Comparison of ENCODE assay signal across 8 mouse cellular contexts in genomic region chr1:23921711-23922529, GRCm38 (mm10). TPM values are rescaled to one million over a fixed set of nuclear protein-coding genes. Genes with fewer than 3 reads are reported as not detected.
DNase-seq lines count a peak whose midpoint lies in the region; ATAC-seq and TF ChIP-seq lines count a peak whose summit lies in the region.

Gene Smap1 (minus strand): TSS chr1:23922317.

- under 1% methylated on average over 71 of the region's 113 CpGs for WGBS in forebrain, embryonic 16.5 days
- WGBS in neural tube, embryonic 14.5 days: under 1% methylated on average over 80 of the region's 113 CpGs

- intact Hi-C loops in heart, postnatal 25 days (cut with DNase I): loop anchor here (2.0 to 5.0 kb wide), 3 partner anchors 15 to 175 kb away; partner anchors contain the start of gene Sdhaf4

- H3K36me3 ChIP-seq in forebrain, embryonic 16.5 days (ENCODE audit: control insufficient read depth, insufficient read depth): no peaks in the 10 kb centered on the region
- H3K36me3 ChIP-seq in neural tube, embryonic 14.5 days (ENCODE audit: control insufficient read depth, insufficient read depth, low read length): no peaks in the 10 kb centered on the region
- no peaks in the 10 kb centered on the region for H3K36me3 ChIP-seq in testis, adult 2 months (ENCODE audit: control insufficient read depth, insufficient read depth, low read length)

- peak within 1 kb of the TSS; percentile 93 for H3K27ac ChIP-seq in forebrain, embryonic 16.5 days (ENCODE audit: low read length)
- H3K27ac ChIP-seq in neural tube, embryonic 14.5 days (ENCODE audit: low read depth, low read length): peak within 1 kb of the TSS; percentile 95
- peak within 1 kb of the TSS; percentile 94 for H3K27ac ChIP-seq in testis, adult 2 months (ENCODE audit: control insufficient read depth, insufficient read depth, low read depth, low read length)

- peak; percentile 51; the same call in 1 of the 2 replicates for TF ChIP-seq POLR2A in testis, adult 2 months (IDR thresholded peaks at IDR 0.05; ENCODE audit: control insufficient read depth, low read depth, low read length)

- no peaks in the 10 kb centered on the region; the same call in 1 of the 2 replicates for H3K9me3 ChIP-seq in forebrain, embryonic 16.5 days (ENCODE audit: control insufficient read depth, low read length)
- no peaks in the 10 kb centered on the region for H3K9me3 ChIP-seq in neural tube, embryonic 14.5 days (ENCODE audit: control insufficient read depth, low read length)

- H3K4me2 ChIP-seq in forebrain, embryonic 16.5 days (ENCODE audit: low read length): peak within 1 kb of the TSS; percentile 81
- H3K4me2 ChIP-seq in neural tube, embryonic 14.5 days (ENCODE audit: low read depth, low read length): peak within 1 kb of the TSS; percentile 68

- H3K4me1 ChIP-seq in forebrain, embryonic 16.5 days (replicated peaks; ENCODE audit: control insufficient read depth, insufficient read depth, low read length): peaks cover 20% of the 10 kb centered on the region
- peaks cover 18% of the 10 kb centered on the region for H3K4me1 ChIP-seq in neural tube, embryonic 14.5 days (ENCODE audit: control insufficient read depth, insufficient read depth, low read length)
- H3K4me1 ChIP-seq in testis, adult 2 months (ENCODE audit: control insufficient read depth, insufficient read depth, low read length): peaks cover 4% of the 10 kb centered on the region; the same call in 1 of the 2 replicates

- DNase-seq in ES-CJ7 (ENCODE audit: low read depth, low spot score): peak; percentile 90
- peak; percentile 79 to 90 for DNase-seq in cerebellum, adult 18-20 months
- peak; percentile 64 for DNase-seq in heart, postnatal 25 days (ENCODE audit: low spot score)
- DNase-seq in layer of hippocampus, adult 11-12 months (ENCODE audit: low spot score): peak; percentile 81
- peak; percentile 72 to 84 for DNase-seq in lung, adult 18-20 months

- peak within 1 kb of the TSS; percentile 93 for H3K9ac ChIP-seq in forebrain, embryonic 16.5 days (replicated peaks; ENCODE audit: low read depth, low read length)
- H3K9ac ChIP-seq in neural tube, embryonic 14.5 days (replicated peaks; ENCODE audit: low read depth, low read length): peak within 1 kb of the TSS; percentile 89

- peak; percentile 97 for ATAC-seq in forebrain, embryonic 16.5 days
- peak; percentile 95 for ATAC-seq in neural tube, embryonic 14.5 days (ENCODE audit: low read depth)

- no peaks in the 10 kb centered on the region for H3K27me3 ChIP-seq in forebrain, embryonic 16.5 days (replicated peaks; ENCODE audit: control insufficient read depth, insufficient read depth, low read length)
- no peaks in the 10 kb centered on the region for H3K27me3 ChIP-seq in neural tube, embryonic 14.5 days (ENCODE audit: control insufficient read depth, insufficient read depth, low read length)
- no peaks in the 10 kb centered on the region for H3K27me3 ChIP-seq in testis, adult 2 months (ENCODE audit: control insufficient read depth, insufficient read depth, low read length)

- H3K4me3 ChIP-seq in forebrain, embryonic 16.5 days (replicated peaks; ENCODE audit: low read length): peak within 1 kb of the TSS; percentile 88
- peak within 1 kb of the TSS; percentile 98 for H3K4me3 ChIP-seq in neural tube, embryonic 14.5 days (ENCODE audit: low read depth, low read length)
- H3K4me3 ChIP-seq in testis, adult 2 months (ENCODE audit: control insufficient read depth, low read depth, low read length): peak within 1 kb of the TSS; percentile 100

- TF ChIP-seq CTCF in testis, adult 2 months (IDR thresholded peaks at IDR 0.05; ENCODE audit: control insufficient read depth, insufficient read depth, insufficient replicate concordance, low read depth, low read length): no peak

RNA-seq across cellular contexts. Expression of gene Smap1, which starts in this region (rescaled TPM):
- 85.7 and 86.3 TPM in 2 replicates for polyA plus RNA-seq in forebrain, embryonic 16.5 days (2015; fragmentation: Nextera tagmentation; extraction: Ambion mirVana)
- total RNA-seq in heart, postnatal 25 days (2021): 10 to 100 TPM; 21.8 to 22.0 TPM
- polyA plus RNA-seq in neural tube, embryonic 14.5 days (2014; fragmentation: Nextera tagmentation; extraction: Ambion mirVana): 93.6 and 102 TPM in 2 replicates
- 310 and 335 TPM in 2 replicates for polyA plus RNA-seq in testis, adult 2 months (2012; rRNA removed)

Comparison
In these comparisons a context has a peak if more than half of its experiments do, and no peak if none do; other contexts are left out.
1. Peak in every context shown above with its lines: DNase-seq, ATAC-seq, H3K4me3 ChIP-seq and H3K27ac ChIP-seq.